Mouse (Mus musculus) megakaryocyte progenitor cell, adult 5-6 weeks (primary cell): ENCODE data around the gene A130010J15Rik. TPM values are rescaled to one million over a fixed set of nuclear protein-coding genes. Genes with fewer than 3 reads are reported as not detected.

Source experiments
- ATAC-seq: replicated peaks from 2 replicates; pipeline ENCODE4 v1.8.0; 2016; ENCODE audit warnings: mild to moderate bottlenecking, moderate TSS enrichment, inconsistent platforms; ENCODE audit not compliant: poor library complexity
- total RNA-seq, 2 experiments: library from RNA; stranded (forward) in 1 of 2; stranded (reverse) in 1 of 2; fragments of 157-497, 149-512 nt in 1 of 2; fragments of 200-1000 nt in 1 of 2; gene quantifications; 2 replicates each; pipeline versions ENCODE4 v1.2.3 to v1.2.4; 2015 to 2017

The A130010J15Rik gene
- total RNA-seq (2015) (5.1 and 6.5 TPM in 2 replicates), total RNA-seq (2017) (11.8 and 14.0 TPM in 2 replicates)

- ATAC-seq, result no peak
Measured at GRCm38 (mm10) chr1:193167746-193168145, at the start of gene A130010J15Rik. A130010J15Rik (plus strand) TSS chr1:193168046.

- no peak for ATAC-seq
Measured at GRCm38 (mm10) chr1:193122793-193123192, 45.1 kb upstream of the A130010J15Rik start.

- no peak for ATAC-seq
Measured at GRCm38 (mm10) chr1:193123290-193123689, 44.6 kb upstream of the A130010J15Rik start.

GRCm38 (mm10) chr1:193125835-193126234, 42.0 kb upstream of the A130010J15Rik start:
- 0 out of 2 replicates have a peak, but pooled peaks have one; percentile 23 for ATAC-seq

- no peak for ATAC-seq
Measured at GRCm38 (mm10) chr1:193128055-193128454, 39.8 kb upstream of the A130010J15Rik start.

GRCm38 (mm10) chr1:193129321-193129720, 38.5 kb upstream of the A130010J15Rik start:
- no peak for ATAC-seq

GRCm38 (mm10) chr1:193129786-193130455, 37.9 kb upstream of the A130010J15Rik start, which contains the start of gene Diexf:
Diexf (minus strand) TSS chr1:193130272.
- peak; percentile 96 for ATAC-seq

GRCm38 (mm10) chr1:193130456-193130825, 37.4 kb upstream of the A130010J15Rik start:
- ATAC-seq, result peak; percentile 7

GRCm38 (mm10) chr1:193130839-193131238, 37.0 kb upstream of the A130010J15Rik start:
- no peak for ATAC-seq

GRCm38 (mm10) chr1:193131311-193131948, 36.4 kb upstream of the A130010J15Rik start:
- no peak for ATAC-seq

GRCm38 (mm10) chr1:193132385-193132784, 35.5 kb upstream of the A130010J15Rik start:
- no peak for ATAC-seq

GRCm38 (mm10) chr1:193133726-193134125, 34.1 kb upstream of the A130010J15Rik start:
- no peak for ATAC-seq

- ATAC-seq, result no peak
Measured at GRCm38 (mm10) chr1:193138087-193138486, 29.8 kb upstream of the A130010J15Rik start.

GRCm38 (mm10) chr1:193138669-193139068, 29.2 kb upstream of the A130010J15Rik start:
- ATAC-seq, result peak; percentile 66

- no peak for ATAC-seq
Measured at GRCm38 (mm10) chr1:193141118-193141517, 26.7 kb upstream of the A130010J15Rik start.

GRCm38 (mm10) chr1:193142517-193143062, 25.3 kb upstream of the A130010J15Rik start:
- ATAC-seq, result no peak; the same call in 1 of the 2 replicates

- no peak for ATAC-seq
Measured at GRCm38 (mm10) chr1:193144516-193144915, 23.3 kb upstream of the A130010J15Rik start.

GRCm38 (mm10) chr1:193145101-193145500, 22.7 kb upstream of the A130010J15Rik start:
- ATAC-seq, result peak; percentile 84

- ATAC-seq, result no peak
Measured at GRCm38 (mm10) chr1:193146416-193146815, 21.4 kb upstream of the A130010J15Rik start.

- ATAC-seq, result no peak
Measured at GRCm38 (mm10) chr1:193149231-193149630, 18.6 kb upstream of the A130010J15Rik start.

GRCm38 (mm10) chr1:193151134-193151533, 16.7 kb upstream of the A130010J15Rik start:
- no peak for ATAC-seq

- ATAC-seq, result peak; percentile 86
Measured at GRCm38 (mm10) chr1:193152872-193153271, 15.0 kb upstream of the A130010J15Rik start, which contains the start of gene Irf6. Irf6 (plus strand) TSS chr1:193153111.
